Mouse (Mus musculus) frontal cortex, postnatal 36 days (tissue): ENCODE data around the gene Pgd.

Experiments
- DNase-seq, 2 experiments: peaks; one replicate each; pipeline ENCODE4 v3.0.0; 2022; ENCODE audit warnings: low spot score in 2 of 2

The Pgd gene

GRCm38 (mm10) chr4:149168016-149168415 lies 1.4 kb upstream of the Pgd start:
- DNase-seq: no peak

GRCm38 (mm10) chr4:149166957-149167611 lies 513 bp upstream of the Pgd start:
- DNase-seq: no peak

GRCm38 (mm10) chr4:149164150-149164549 lies 2.4 kb downstream of the Pgd start:
- no peak for DNase-seq

DNA sequence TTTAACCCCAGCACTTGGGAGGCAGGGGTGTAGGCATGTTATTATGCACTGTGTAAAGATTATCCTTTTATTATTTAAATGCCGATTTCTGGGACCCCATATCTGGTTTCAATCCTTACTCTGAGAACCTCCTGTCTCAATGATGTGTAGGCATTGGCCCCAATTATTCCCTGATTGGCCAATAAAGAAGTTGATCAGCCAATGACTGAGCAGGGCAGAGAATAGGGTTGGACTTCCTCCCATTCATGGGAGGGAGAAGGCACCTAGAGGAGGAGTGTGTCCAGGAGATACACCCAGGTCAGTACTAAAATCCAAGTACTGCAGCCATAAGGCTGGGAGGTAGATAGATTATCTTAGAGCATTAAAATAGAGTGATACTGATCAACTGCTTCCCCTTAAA lies 3.4 kb downstream of the Pgd start:
- no peak for DNase-seq

- DNase-seq: no peak
These were observed 5.4 kb downstream of the Pgd start for GRCm38 (mm10) chr4:149161166-149161565.

DNA sequence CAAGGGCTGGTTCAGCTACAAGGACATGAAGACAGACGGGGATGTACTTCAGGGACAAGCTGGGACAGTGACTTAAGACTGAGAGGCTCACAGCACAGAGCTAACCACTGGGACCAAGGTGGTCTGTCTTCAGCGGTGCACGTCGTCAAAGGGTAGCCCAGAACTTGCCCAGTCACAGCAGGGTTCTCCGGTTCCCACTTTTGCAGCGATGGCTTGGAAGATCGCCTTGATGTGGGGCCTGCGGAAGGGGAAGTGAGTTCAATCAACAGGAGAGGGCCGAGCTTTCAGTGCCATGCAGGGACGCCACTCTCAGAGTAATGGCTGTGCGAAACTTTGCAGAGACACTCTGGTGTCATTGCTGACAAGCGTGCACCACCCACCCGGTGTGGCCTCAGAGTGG lies 6.7 kb downstream of the Pgd start:
- DNase-seq: no peak

DNA sequence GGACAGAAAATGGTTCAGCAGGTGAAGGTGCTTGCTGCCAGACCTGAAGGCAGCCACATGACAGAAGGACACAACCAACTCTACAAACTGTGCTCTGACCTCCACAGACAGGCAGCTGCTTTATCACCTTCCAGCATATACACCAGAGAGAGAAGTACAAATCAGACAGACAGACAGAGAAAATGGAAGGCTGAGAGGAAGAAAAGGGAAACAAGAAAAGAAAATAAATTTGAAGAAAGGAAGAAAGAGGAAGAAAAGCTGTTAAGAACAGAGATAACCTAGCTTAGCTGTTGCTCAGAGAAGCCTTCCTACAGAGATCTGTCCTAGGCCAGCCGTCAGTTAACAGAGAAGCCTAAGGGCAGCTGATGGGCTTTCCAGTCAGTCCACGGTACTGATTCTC lies 7.4 kb downstream of the Pgd start:
- DNase-seq: no peak

- no peak for DNase-seq
These were observed 9.1 kb downstream of the Pgd start for GRCm38 (mm10) chr4:149157415-149157973.

- DNase-seq: no peak
These were observed 10.9 kb downstream of the Pgd start for GRCm38 (mm10) chr4:149155711-149156110.

DNA sequence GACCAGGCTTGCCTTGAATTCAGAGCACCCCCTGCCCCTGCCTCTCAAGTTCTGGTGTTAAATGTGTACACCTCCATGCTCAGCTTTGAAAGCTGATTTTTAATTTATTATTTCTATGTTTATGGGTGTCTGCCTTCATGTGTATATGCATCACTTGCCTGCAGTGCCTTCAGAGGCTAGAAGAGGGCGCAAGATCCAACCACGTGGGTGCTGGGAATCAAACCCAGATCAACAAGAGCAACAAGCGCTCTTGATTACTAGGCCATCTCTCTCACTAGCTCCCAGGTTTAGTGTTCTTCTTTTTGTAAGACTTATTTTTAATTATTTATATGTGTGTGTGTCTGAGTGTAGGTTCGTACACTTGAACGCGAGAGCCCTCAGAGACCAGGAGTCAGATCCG lies 11.7 kb downstream of the Pgd start:
- DNase-seq: no peak

GRCm38 (mm10) chr4:149150721-149151120 lies 15.8 kb downstream of the Pgd start:
- DNase-seq: no peak

- no peak for DNase-seq
These were observed 16.3 kb downstream of the Pgd start for GRCm38 (mm10) chr4:149150256-149150655.

DNA sequence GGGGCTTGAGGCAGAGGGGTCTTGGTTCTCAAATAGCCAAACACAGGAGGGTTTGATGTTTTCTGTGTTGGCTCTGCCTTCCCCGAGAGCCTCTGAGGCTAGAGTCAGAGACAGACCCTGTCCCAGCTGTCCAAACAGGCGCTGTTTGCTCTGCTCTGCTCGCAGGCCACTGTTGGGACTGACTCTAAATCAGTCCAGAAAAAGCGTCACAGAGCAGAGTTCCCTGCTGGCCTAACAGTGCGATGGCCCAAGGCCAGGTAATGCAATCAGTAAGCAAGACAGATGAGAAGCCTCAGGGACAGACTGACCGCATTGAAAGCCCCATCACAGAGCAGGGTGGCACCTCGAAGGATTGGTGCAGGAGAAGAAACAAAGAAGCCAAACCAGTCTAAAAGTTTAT lies 17.0 kb downstream of the Pgd start:
- no peak for DNase-seq

- no peak for DNase-seq
These were observed 17.4 kb downstream of the Pgd start for GRCm38 (mm10) chr4:149149196-149149595.

DNA sequence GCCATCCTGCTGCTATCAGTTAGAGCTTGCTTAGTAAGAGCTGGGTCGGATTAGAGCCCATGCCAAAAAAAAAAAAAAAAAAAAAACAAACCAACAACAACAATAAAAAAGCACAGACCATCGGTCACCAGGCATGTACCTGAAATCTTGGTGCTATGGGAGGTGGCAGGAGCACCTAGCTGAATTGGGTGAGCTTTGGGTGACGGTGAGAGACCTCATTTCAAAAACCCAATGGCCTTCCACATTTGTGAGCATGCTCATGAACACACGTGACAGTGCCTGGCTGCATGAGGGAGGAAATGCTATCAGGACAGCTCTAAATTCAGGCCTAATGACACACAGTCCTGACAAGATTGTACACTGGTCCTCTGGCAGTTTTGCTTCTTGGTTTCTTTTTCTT lies 18.5 kb downstream of the Pgd start:
- DNase-seq: no peak

- no peak for DNase-seq
These were observed 19.0 kb downstream of the Pgd start for GRCm38 (mm10) chr4:149147528-149147927.

DNA sequence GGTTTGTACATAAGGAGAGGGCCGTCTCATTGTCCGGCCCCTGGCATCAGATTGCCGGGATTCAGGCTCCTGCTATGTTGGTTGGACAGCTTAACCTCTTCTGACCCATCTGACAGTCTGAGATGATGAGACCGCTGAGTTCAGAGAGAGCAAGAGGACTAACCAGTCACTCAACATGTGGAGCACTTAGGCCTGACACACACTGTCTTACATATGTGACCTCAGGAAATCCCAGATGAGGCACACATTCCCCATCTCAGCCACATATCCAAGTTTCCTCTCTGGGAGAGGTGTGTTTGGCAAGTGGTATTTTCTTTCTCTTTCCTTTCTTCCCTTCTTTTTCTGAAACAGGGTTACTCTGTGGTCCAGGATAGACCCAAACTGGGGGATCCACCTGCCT lies 21.4 kb downstream of the Pgd start:
- no peak for DNase-seq

- DNase-seq: peak; percentile 83 to 88
These were observed 22.1 kb downstream of the Pgd start for GRCm38 (mm10) chr4:149144459-149144858.

- DNase-seq: no peak
These were observed 23.0 kb downstream of the Pgd start for GRCm38 (mm10) chr4:149143594-149143993.

GRCm38 (mm10) chr4:149138515-149138914 lies 28.1 kb downstream of the Pgd start:
- no peak for DNase-seq

GRCm38 (mm10) chr4:149136982-149137770 lies 29.4 kb downstream of the Pgd start, which contains the start of gene Cenps:
TSS of gene Cenps (minus strand) at chr4:149137629.
- peak; percentile 89 to 90 for DNase-seq

- DNase-seq: no peak
These were observed 30.3 kb downstream of the Pgd start for GRCm38 (mm10) chr4:149136116-149136850.
